Mouse (Mus musculus) telencephalon, adult 2 months (tissue): ENCODE results near the gene 1810037I17Rik.

Experiments used
- DNase-seq: peaks from one replicate; pipeline ENCODE4 v3.0.0-alpha.2; 2011; ENCODE audit warnings: low read depth, low spot score

Gene 1810037I17Rik

GRCm38 (mm10) chr3:122924009-122924914, at the start of gene 1810037I17Rik:
1810037I17Rik (plus strand) TSS chr3:122924203.
- peak; percentile 88 for DNase-seq

- DNase-seq, result no peak
Measured at GRCm38 (mm10) chr3:122876870-122877269, 47.1 kb upstream of the 1810037I17Rik start.

- DNase-seq, result no peak
Measured at GRCm38 (mm10) chr3:122877543-122877942, 46.5 kb upstream of the 1810037I17Rik start.

- no peak for DNase-seq
Measured at GRCm38 (mm10) chr3:122878705-122879315, 45.2 kb upstream of the 1810037I17Rik start.

GRCm38 (mm10) chr3:122887505-122888301, 36.3 kb upstream of the 1810037I17Rik start:
- DNase-seq, result no peak

- no peak for DNase-seq
Measured at GRCm38 (mm10) chr3:122888371-122888819, 35.6 kb upstream of the 1810037I17Rik start.

GRCm38 (mm10) chr3:122894772-122895171, 29.2 kb upstream of the 1810037I17Rik start, which contains the start of gene Fabp2:
Fabp2 (plus strand) TSS chr3:122895072.
- no peak for DNase-seq

- DNase-seq, result no peak
Measured at GRCm38 (mm10) chr3:122895189-122895731, 28.7 kb upstream of the 1810037I17Rik start.

- no peak for DNase-seq
Measured at GRCm38 (mm10) chr3:122898254-122898653, 25.7 kb upstream of the 1810037I17Rik start.

GRCm38 (mm10) chr3:122903746-122904433, 20.1 kb upstream of the 1810037I17Rik start:
- peak; percentile 35 for DNase-seq

- DNase-seq, result no peak
Measured at GRCm38 (mm10) chr3:122907841-122908240, 16.2 kb upstream of the 1810037I17Rik start.

- DNase-seq, result no peak
Measured at GRCm38 (mm10) chr3:122915493-122915892, 8.5 kb upstream of the 1810037I17Rik start.

- DNase-seq, result no peak
Measured at GRCm38 (mm10) chr3:122916191-122916680, 7.8 kb upstream of the 1810037I17Rik start.

GRCm38 (mm10) chr3:122918672-122919071, 5.3 kb upstream of the 1810037I17Rik start:
- no peak for DNase-seq

GRCm38 (mm10) chr3:122919260-122919659, 4.7 kb upstream of the 1810037I17Rik start, which contains the start of gene Gm10959:
Gm10959 (minus strand) TSS chr3:122919360.
- no peak for DNase-seq

GRCm38 (mm10) chr3:122920572-122921435, 3.2 kb upstream of the 1810037I17Rik start:
- no peak for DNase-seq

- DNase-seq, result no peak
Measured at GRCm38 (mm10) chr3:122921676-122922527, 2.1 kb upstream of the 1810037I17Rik start.

- no peak for DNase-seq
Measured at GRCm38 (mm10) chr3:122923147-122923546, 856 bp upstream of the 1810037I17Rik start.

GRCm38 (mm10) chr3:122929723-122930122, 5.7 kb downstream of the 1810037I17Rik start:
- peak; percentile 73 for DNase-seq
